Comparison of ENCODE assay signal across 8 mouse cellular contexts in genomic region chr14:25310671-25311151, GRCm38 (mm10).
DNase-seq lines count a peak whose midpoint lies in the region; ATAC-seq and TF ChIP-seq lines count a peak whose summit lies in the region.

No protein-coding gene starts in this region.

- H3K27ac ChIP-seq in intestine, embryonic 15.5 days = peak overlapping the region; percentile 13; the same call in 1 of the 2 replicates
- H3K27ac ChIP-seq in intestine, postnatal 0 days (ENCODE audit: low read depth, low read length) = no peak overlapping the region
- H3K27ac ChIP-seq in embryonic facial prominence, embryonic 13.5 days = peak overlapping the region; percentile 44; the same call in 1 of the 2 replicates
- peak overlapping the region; percentile 89 for H3K27ac ChIP-seq in heart, postnatal 0 days (ENCODE audit: low read depth)
- peak overlapping the region; percentile 32 for H3K27ac ChIP-seq in limb, embryonic 12.5 days

- 61% methylated on average over 4 of the region's 4 CpGs for WGBS in intestine, embryonic 15.5 days
- 59% methylated on average over 4 of the region's 4 CpGs for WGBS in intestine, postnatal 0 days
- 40% methylated on average over 4 of the region's 4 CpGs for WGBS in embryonic facial prominence, embryonic 13.5 days
- 23% methylated on average over 4 of the region's 4 CpGs for WGBS in heart, postnatal 0 days
- 48% methylated on average over 4 of the region's 4 CpGs for WGBS in limb, embryonic 12.5 days

- no peak overlapping the region for H3K9ac ChIP-seq in intestine, embryonic 15.5 days
- H3K9ac ChIP-seq in intestine, postnatal 0 days (ENCODE audit: low read depth, low read length) = no peak overlapping the region
- H3K9ac ChIP-seq in embryonic facial prominence, embryonic 13.5 days = no peak overlapping the region
- H3K9ac ChIP-seq in heart, postnatal 0 days (replicated peaks; ENCODE audit: low read depth, low read length) = no peak overlapping the region
- H3K9ac ChIP-seq in limb, embryonic 12.5 days (replicated peaks) = no peak overlapping the region

- no peak for TF ChIP-seq CTCF in intestine, postnatal 0 days (IDR thresholded peaks at IDR 0.05; ENCODE audit: low read depth)
- no peak for TF ChIP-seq CTCF in heart, postnatal 0 days (IDR thresholded peaks at IDR 0.05; ENCODE audit: low read depth)

- TF ChIP-seq EP300 in heart, postnatal 0 days (IDR thresholded peaks at IDR 0.05; ENCODE audit: low read depth) = no peak

- no peak overlapping the region for H3K4me3 ChIP-seq in intestine, embryonic 15.5 days (replicated peaks)
- H3K4me3 ChIP-seq in intestine, postnatal 0 days (ENCODE audit: low read depth, low read length) = no peak overlapping the region
- no peak overlapping the region for H3K4me3 ChIP-seq in embryonic facial prominence, embryonic 13.5 days
- H3K4me3 ChIP-seq in heart, postnatal 0 days (ENCODE audit: low read depth, low read length) = no peak overlapping the region
- H3K4me3 ChIP-seq in limb, embryonic 12.5 days (replicated peaks) = no peak overlapping the region

- H3K9me3 ChIP-seq in intestine, embryonic 15.5 days = no peaks in the 10 kb centered on the region
- H3K9me3 ChIP-seq in intestine, postnatal 0 days (ENCODE audit: control insufficient read depth) = no peaks in the 10 kb centered on the region
- H3K9me3 ChIP-seq in embryonic facial prominence, embryonic 13.5 days = no peaks in the 10 kb centered on the region
- H3K9me3 ChIP-seq in heart, postnatal 0 days (replicated peaks; ENCODE audit: control insufficient read depth, low read length) = no peaks in the 10 kb centered on the region
- no peaks in the 10 kb centered on the region for H3K9me3 ChIP-seq in limb, embryonic 12.5 days

- H3K4me1 ChIP-seq in intestine, embryonic 15.5 days (replicated peaks) = peaks cover 45% of the 10 kb centered on the region
- H3K4me1 ChIP-seq in intestine, postnatal 0 days (replicated peaks; ENCODE audit: control insufficient read depth, insufficient read depth, low read length) = peaks cover 23% of the 10 kb centered on the region
- H3K4me1 ChIP-seq in embryonic facial prominence, embryonic 13.5 days = peaks cover 26% of the 10 kb centered on the region
- H3K4me1 ChIP-seq in heart, postnatal 0 days (ENCODE audit: control insufficient read depth, insufficient read depth) = peaks cover 46% of the 10 kb centered on the region
- H3K4me1 ChIP-seq in limb, embryonic 12.5 days (replicated peaks) = peaks cover 40% of the 10 kb centered on the region

- ATAC-seq in intestine, embryonic 15.5 days = no peak
- ATAC-seq in intestine, postnatal 0 days = no peak
- ATAC-seq in embryonic facial prominence, embryonic 13.5 days (ENCODE audit: insufficient number of reproducible peaks, insufficient read depth, low FRiP score, low TSS enrichment, low read depth) = no peak
- ATAC-seq in heart, postnatal 0 days (ENCODE audit: insufficient read depth, low read depth) = peak; percentile 73
- ATAC-seq in limb, embryonic 12.5 days (ENCODE audit: insufficient number of reproducible peaks, insufficient read depth, low FRiP score, low TSS enrichment, low read depth) = no peak
- ATAC-seq in CD4-positive, CD25-positive, alpha-beta regulatory T cell, adult 4 months = no peak

- DNase-seq in heart, postnatal 0 days (ENCODE audit: low spot score) = peak; percentile 81
- DNase-seq in thymus, postnatal 25 days = no peak
- DNase-seq in retina, embryonic 14.5 days (ENCODE audit: low spot score) = no peak

- H3K27me3 ChIP-seq in intestine, embryonic 15.5 days (replicated peaks) = no peaks in the 10 kb centered on the region
- H3K27me3 ChIP-seq in intestine, postnatal 0 days (replicated peaks; ENCODE audit: control insufficient read depth, insufficient read depth, low read length) = no peaks in the 10 kb centered on the region
- H3K27me3 ChIP-seq in embryonic facial prominence, embryonic 13.5 days = no peaks in the 10 kb centered on the region
- H3K27me3 ChIP-seq in heart, postnatal 0 days (ENCODE audit: control insufficient read depth, insufficient read depth, low read length) = no peaks in the 10 kb centered on the region
- H3K27me3 ChIP-seq in limb, embryonic 12.5 days = no peaks in the 10 kb centered on the region

- no peak overlapping the region for H3K4me2 ChIP-seq in intestine, embryonic 15.5 days (replicated peaks)
- H3K4me2 ChIP-seq in intestine, postnatal 0 days (replicated peaks; ENCODE audit: low read depth) = no peak overlapping the region
- no peak overlapping the region for H3K4me2 ChIP-seq in embryonic facial prominence, embryonic 13.5 days
- H3K4me2 ChIP-seq in heart, postnatal 0 days (ENCODE audit: low read depth, low read length) = peak overlapping the region; percentile 21
- H3K4me2 ChIP-seq in limb, embryonic 12.5 days = no peak overlapping the region

- no peaks in the 10 kb centered on the region for H3K36me3 ChIP-seq in intestine, embryonic 15.5 days
- H3K36me3 ChIP-seq in intestine, postnatal 0 days (ENCODE audit: control insufficient read depth, insufficient read depth) = no peaks in the 10 kb centered on the region
- no peaks in the 10 kb centered on the region for H3K36me3 ChIP-seq in embryonic facial prominence, embryonic 13.5 days
- H3K36me3 ChIP-seq in heart, postnatal 0 days (replicated peaks; ENCODE audit: control insufficient read depth, insufficient read depth, low read length) = no peaks in the 10 kb centered on the region
- H3K36me3 ChIP-seq in limb, embryonic 12.5 days = no peaks in the 10 kb centered on the region
